Mouse (Mus musculus): ENCODE results near the gene Fyttd1.

Fyttd1 gene

GRCm38 (mm10) chr16:32877343-32878156 lies at the start of gene Fyttd1, which contains the start of gene Rubcn:
TSS of gene Fyttd1 (plus strand) at chr16:32877500.
TSS of gene Rubcn (minus strand) at chr16:32877766.
- in situ Hi-C loops (cut with MboI; ENCODE audit: unreplicated experiment in 2 of 2): loop anchor here in 1 of 2 experiments (10.0 kb wide), 1 partner anchor 507 kb away; the partner anchor contains the start of gene Zfp148

- in situ Hi-C loops (cut with MboI; ENCODE audit: unreplicated experiment in 2 of 2): no loop called here
Observed at GRCm38 (mm10) chr16:32829104-32829503, 48.2 kb upstream of the Fyttd1 start.

GRCm38 (mm10) chr16:32831501-32831900 lies 45.8 kb upstream of the Fyttd1 start:
- in situ Hi-C loops (cut with MboI; ENCODE audit: unreplicated experiment in 2 of 2): no loop called here

- in situ Hi-C loops (cut with MboI; ENCODE audit: unreplicated experiment in 2 of 2): no loop called here
Observed at GRCm38 (mm10) chr16:32847103-32847502, 30.2 kb upstream of the Fyttd1 start.

- in situ Hi-C loops (cut with MboI; ENCODE audit: unreplicated experiment in 2 of 2): no loop called here
Observed at GRCm38 (mm10) chr16:32849042-32849830, 28.1 kb upstream of the Fyttd1 start.

GRCm38 (mm10) chr16:32853492-32854049 lies 23.7 kb upstream of the Fyttd1 start:
- in situ Hi-C loops (cut with MboI; ENCODE audit: unreplicated experiment in 2 of 2): no loop called here

GRCm38 (mm10) chr16:32854050-32854571 lies 23.2 kb upstream of the Fyttd1 start:
- in situ Hi-C loops (cut with MboI; ENCODE audit: unreplicated experiment in 2 of 2): no loop called here

GRCm38 (mm10) chr16:32856751-32857150 lies 20.5 kb upstream of the Fyttd1 start:
- in situ Hi-C loops (cut with MboI; ENCODE audit: unreplicated experiment in 2 of 2): no loop called here

GRCm38 (mm10) chr16:32858356-32858755 lies 18.9 kb upstream of the Fyttd1 start:
- in situ Hi-C loops (cut with MboI; ENCODE audit: unreplicated experiment in 2 of 2): no loop called here

- in situ Hi-C loops (cut with MboI; ENCODE audit: unreplicated experiment in 2 of 2): no loop called here
Observed at GRCm38 (mm10) chr16:32858771-32859636, 18.3 kb upstream of the Fyttd1 start.

- in situ Hi-C loops (cut with MboI; ENCODE audit: unreplicated experiment in 2 of 2): no loop called here
Observed at GRCm38 (mm10) chr16:32861813-32862385, 15.4 kb upstream of the Fyttd1 start.

- in situ Hi-C loops (cut with MboI; ENCODE audit: unreplicated experiment in 2 of 2): no loop called here
Observed at GRCm38 (mm10) chr16:32865401-32865800, 11.9 kb upstream of the Fyttd1 start.

GRCm38 (mm10) chr16:32866713-32867112 lies 10.6 kb upstream of the Fyttd1 start:
- in situ Hi-C loops (cut with MboI; ENCODE audit: unreplicated experiment in 2 of 2): no loop called here

- in situ Hi-C loops (cut with MboI; ENCODE audit: unreplicated experiment in 2 of 2): no loop called here
Observed at GRCm38 (mm10) chr16:32867919-32868552, 9.3 kb upstream of the Fyttd1 start.

GRCm38 (mm10) chr16:32870231-32870630 lies 7.1 kb upstream of the Fyttd1 start:
- in situ Hi-C loops (cut with MboI; ENCODE audit: unreplicated experiment in 2 of 2): loop anchor here in 1 of 2 experiments (10.0 kb wide), 1 partner anchor 515 kb away; the partner anchor contains the start of gene Zfp148

- in situ Hi-C loops (cut with MboI; ENCODE audit: unreplicated experiment in 2 of 2): loop anchor here in 1 of 2 experiments (10.0 kb wide), 1 partner anchor 511 kb away; the partner anchor contains the start of gene Zfp148
Observed at GRCm38 (mm10) chr16:32873366-32873765, 3.9 kb upstream of the Fyttd1 start.

- in situ Hi-C loops (cut with MboI; ENCODE audit: unreplicated experiment in 2 of 2): loop anchor here in 1 of 2 experiments (10.0 kb wide), 1 partner anchor 510 kb away; the partner anchor contains the start of gene Zfp148
Observed at GRCm38 (mm10) chr16:32875281-32875680, 2.0 kb upstream of the Fyttd1 start.

- in situ Hi-C loops (cut with MboI; ENCODE audit: unreplicated experiment in 2 of 2): loop anchor here in 1 of 2 experiments (10.0 kb wide), 1 partner anchor 509 kb away; the partner anchor contains the start of gene Zfp148
Observed at GRCm38 (mm10) chr16:32875847-32876246, 1.5 kb upstream of the Fyttd1 start.

- in situ Hi-C loops (cut with MboI; ENCODE audit: unreplicated experiment in 2 of 2): loop anchor here in 1 of 2 experiments (10.0 kb wide), 1 partner anchor 508 kb away; the partner anchor contains the start of gene Zfp148
Observed at GRCm38 (mm10) chr16:32876831-32877230, 469 bp upstream of the Fyttd1 start.

Data from v-Abl transformed pro-B cells (cell line).